Mouse (Mus musculus) R1 (cell line): ENCODE measurements around the gene Cd72.
A peak's percentile ranks its signal among the peaks of the same experiment; 100 is the strongest.

Experiments used
- DNase-seq: peaks from one replicate; pipeline ENCODE4 v3.0.0-alpha.2; 2018; ENCODE audit warnings: low read depth, low spot score

Cd72 gene

GRCm38 (mm10) chr4:43402212-43402611, 52.2 kb downstream of the Cd72 start:
- DNase-seq: peak; percentile 71

- DNase-seq: no peak
Observed at GRCm38 (mm10) chr4:43401486-43401885, 52.9 kb downstream of the Cd72 start.

- DNase-seq: no peak
Observed at GRCm38 (mm10) chr4:43400976-43401375, 53.5 kb downstream of the Cd72 start.

- DNase-seq: peak; percentile 54
Observed at GRCm38 (mm10) chr4:43399391-43400131, 54.9 kb downstream of the Cd72 start.

GRCm38 (mm10) chr4:43398829-43399331, 55.5 kb downstream of the Cd72 start:
- peak; percentile 89 for DNase-seq

- DNase-seq: no peak
Observed at GRCm38 (mm10) chr4:43398014-43398413, 56.4 kb downstream of the Cd72 start.
